Mouse (Mus musculus): Measurements from ENCODE around the gene Hint1.
"Not testable (repeated sequence)": the region's sequence is repeated elsewhere in the genome, so short reads cannot be mapped to it uniquely, and the experiment has no call there.

The Hint1 gene

DNA sequence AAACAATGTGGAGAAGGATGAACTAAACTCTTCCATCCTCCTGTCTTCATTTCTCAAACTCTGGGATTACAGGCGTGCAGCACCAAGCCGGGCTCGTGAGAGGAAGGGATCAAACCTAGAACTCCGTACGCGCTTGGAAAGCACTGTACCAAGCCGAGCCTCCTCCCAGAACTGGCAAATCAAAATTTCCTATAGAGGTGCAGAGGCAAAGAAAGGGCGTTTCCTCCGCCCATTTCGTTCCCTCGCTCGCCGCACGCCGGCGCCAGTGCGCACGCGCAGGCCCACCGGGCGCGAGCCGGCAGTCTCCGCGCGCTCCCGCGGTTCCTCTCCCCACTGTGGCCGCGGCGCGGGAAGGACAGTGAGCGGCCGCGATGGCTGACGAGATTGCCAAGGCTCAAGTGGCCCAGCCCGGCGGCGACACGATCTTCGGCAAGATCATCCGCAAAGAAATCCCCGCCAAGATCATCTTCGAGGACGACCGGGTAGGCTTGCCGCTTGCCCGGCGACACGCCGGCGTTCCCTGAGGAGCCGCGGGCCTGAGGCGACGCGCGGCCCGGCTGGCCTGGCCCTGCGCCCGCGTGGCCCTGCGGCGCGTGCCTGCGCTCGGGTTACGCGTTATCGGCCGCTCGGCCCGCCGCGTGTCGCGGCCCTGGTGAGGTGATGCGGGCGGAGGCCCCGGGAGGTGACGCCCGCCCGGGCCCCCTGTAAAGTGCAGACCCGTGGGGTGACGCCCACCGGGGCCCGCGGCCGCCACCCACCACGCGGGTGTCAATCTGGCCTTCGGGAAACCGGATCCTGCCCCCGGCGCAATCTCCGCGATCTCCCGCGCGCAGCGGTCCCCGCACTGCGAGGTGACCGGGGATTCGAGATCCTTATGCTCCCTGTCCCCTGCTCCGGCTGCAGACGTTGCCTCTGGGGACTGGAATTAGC lies at the start of gene Hint1:
TSS of gene Hint1 (plus strand) at position 265 of the 930 bp plus-strand sequence.
- DNase-seq (ENCODE audit: low spot score in 2 of 2), result peak; percentile 92

DNA sequence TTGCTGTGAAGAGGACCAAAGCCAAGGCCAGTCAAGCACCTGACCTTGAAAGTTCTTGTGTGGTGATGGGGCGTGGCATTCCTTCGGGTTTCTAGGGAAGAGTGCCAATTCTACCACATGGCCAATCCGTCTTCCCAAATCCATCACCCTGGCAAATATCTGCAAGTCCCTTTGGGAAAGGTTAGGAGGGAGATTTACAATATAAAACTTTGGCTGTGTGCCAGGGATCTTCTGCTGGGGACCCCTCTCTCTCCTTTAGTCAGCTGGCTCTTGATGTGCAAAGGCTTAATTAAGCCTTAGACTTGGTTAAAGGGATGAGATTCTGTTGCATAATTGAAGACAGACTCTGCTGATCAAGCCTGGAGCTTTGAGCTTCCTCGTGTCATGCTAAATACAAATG lies 48.7 kb upstream of the Hint1 start:
- no peak for DNase-seq (ENCODE audit: low spot score in 2 of 2)

DNA sequence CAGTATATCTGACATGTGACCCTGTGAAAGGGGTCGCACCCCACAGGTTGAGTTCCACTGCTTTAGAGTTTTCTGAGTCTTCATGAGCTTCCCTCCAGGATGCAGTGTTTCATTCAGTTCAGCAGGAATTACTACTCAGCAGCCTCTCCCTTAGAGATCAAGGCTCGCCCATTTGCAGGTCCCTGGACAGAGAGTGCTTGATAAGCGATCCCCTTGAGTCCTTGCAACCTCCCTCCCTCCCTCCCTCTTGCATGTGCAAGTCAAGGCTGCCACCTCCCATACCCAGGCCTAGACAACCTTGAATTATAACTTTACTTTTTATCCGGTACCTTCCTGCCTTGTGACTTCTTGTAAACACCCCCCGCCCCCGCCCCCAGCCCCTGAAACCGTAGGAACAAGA lies 46.7 kb upstream of the Hint1 start:
- DNase-seq (ENCODE audit: low spot score in 2 of 2), result no peak

DNA sequence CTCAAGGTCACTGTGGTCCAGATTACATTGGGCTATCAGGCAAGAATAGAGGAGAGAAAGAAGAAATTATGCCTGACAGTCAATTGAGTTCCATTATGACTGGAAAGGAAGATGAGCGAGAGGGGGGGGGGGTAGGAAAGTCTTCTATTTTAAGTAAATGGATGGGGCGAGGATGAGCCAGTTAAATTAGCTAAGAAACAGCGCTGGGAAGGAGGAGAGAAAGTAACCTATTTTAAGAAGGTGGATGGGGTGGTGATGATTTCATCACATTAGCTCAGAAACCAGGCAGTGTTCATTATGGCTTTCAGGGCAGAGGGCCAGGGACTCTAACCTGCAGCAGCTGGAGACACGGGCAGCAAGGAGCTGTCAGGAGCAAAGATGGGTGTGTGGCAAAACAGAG lies 42.7 kb upstream of the Hint1 start:
- DNase-seq (ENCODE audit: low spot score in 2 of 2), result no peak

DNA sequence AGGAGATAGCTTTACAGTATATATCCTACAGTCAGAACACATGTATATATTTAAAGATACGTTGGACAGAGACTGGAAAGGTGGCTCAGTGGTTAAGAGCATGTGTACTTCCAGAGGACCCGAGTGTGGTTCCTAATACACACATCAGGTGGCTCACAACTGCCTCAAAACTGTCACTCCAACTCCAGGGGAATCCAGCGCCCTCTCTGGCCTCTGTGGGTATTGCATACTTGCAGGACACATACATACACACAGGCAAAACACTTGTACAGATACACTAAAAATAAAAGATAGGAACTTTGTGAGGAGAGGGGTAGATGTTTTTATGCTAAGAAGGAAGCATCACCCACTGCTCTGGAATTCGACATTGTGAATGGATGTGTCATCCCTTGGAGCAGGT lies 40.4 kb upstream of the Hint1 start:
- DNase-seq (ENCODE audit: low spot score in 2 of 2), result no peak

DNA sequence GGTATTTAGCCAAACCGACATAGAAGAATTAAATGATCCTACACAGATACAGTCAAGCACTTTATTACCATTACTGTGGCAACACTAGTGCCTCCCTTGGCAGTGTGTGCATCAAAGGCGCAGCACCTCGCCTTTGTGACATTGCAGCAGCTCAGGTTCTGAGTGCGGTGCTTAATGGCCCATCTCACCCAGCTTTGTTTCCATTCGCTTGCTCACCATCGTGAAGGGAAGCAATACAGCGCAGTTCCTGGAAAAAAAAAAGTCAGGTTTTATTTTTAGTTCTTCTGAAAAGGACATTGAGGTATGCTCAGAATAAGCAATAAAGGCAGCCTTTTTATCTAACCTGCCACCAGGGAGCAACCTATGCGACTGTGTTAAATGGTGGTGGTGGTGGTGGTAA lies 39.4 kb upstream of the Hint1 start:
- DNase-seq (ENCODE audit: low spot score in 2 of 2), result no peak

DNA sequence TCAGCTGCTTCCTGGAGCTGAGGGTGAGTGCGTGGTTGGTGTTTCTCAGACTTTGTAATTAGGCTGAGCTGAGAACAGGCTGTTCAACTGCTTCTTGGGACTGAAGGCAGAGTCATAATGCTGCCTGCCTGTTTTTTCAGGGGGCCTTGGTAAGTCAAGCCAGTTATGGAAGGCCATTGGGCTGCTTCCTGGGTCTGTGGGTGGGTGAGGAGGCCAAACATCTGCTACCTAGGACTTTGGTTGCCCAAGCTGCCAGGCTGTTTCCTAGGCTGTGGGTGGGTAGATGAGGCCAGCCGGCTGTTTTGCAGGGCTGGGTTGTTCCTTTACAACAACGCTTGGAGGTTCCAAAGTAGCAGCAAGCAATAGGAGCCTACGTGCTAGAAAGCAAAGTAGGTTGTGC lies 32.4 kb upstream of the Hint1 start:
- DNase-seq (ENCODE audit: low spot score in 2 of 2), result no peak

DNA sequence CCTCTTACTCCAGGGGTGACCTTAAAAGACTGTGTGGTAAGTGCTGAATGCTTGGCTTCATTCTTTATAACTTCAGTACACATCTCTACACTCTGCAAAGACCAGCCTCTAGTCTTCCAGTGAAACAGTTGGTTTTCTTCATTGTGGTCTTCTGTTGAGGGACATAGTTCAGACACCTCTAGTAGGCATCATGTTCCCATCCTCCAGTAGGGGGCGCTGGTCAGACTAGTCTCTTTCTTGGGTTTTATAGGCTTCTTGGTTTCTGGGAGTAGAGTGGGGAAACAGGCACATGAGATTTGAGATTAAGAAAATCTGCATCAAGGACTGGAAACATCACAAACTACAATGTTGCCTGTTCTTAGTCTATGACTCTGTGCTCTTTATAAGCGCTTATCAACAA lies 31.6 kb upstream of the Hint1 start:
- DNase-seq (ENCODE audit: low spot score in 2 of 2), result no peak

DNA sequence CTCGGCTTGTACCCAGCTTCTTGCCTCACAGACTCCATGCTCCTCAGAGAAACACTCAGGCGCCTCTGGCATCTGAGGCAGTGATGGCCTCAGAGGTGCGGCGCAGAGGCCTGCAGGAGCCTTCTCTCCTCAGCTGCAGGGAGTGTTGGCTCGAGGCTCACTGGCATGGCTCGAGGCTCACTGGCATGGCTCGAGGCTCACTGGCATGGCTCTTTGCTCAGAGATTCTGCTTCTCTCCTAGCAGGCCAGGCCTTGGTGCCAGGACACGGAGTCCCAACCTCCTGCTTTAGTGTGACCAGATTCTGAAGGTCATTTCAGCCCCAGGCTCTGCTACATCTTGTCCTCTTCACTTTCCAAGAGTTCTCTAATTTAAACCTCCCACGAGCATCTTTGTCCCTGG lies 30.1 kb upstream of the Hint1 start:
- DNase-seq (ENCODE audit: low spot score in 2 of 2), result peak in 1 of 2 experiments; percentile 81

DNA sequence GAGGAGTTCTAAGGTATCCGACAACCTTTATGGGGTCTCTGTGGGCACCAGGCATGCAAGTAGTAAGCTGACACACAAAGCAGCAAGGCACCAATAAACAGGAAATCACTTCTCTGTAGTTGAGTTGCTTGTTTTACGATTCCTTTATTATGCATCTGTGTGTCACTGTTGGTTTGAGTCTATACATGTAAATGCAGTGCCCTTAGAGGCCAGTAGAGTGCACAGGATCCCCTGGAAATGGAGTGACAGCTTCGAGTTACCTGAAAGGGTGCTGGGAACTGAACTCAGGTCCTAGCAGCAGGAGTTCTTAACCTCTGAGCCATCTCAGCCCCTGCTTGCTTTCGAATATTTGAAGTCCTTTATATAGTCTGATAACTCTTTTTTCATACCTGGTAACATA lies 26.5 kb upstream of the Hint1 start:
- no peak for DNase-seq (ENCODE audit: low spot score in 2 of 2)

DNA sequence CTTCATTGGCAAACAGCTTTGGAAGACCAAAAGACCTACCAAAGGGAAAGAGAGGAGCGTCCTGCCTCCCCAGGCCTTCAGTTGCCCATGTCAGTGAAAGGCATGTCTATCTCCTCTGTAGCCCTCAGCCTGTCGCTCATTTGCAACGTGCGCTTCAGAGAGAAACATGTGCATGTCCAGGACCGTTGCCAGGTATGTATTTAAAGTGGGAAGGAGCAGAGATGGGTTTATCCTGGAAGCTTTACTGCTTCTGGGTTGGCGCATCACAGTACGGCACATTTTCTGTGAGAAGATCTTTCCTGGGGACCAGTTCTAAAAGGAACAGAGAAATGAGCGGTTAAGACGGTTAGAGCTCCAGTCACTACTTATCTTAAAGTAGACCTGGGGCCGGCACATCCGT lies 25.3 kb upstream of the Hint1 start:
- DNase-seq (ENCODE audit: low spot score in 2 of 2), result no peak

DNA sequence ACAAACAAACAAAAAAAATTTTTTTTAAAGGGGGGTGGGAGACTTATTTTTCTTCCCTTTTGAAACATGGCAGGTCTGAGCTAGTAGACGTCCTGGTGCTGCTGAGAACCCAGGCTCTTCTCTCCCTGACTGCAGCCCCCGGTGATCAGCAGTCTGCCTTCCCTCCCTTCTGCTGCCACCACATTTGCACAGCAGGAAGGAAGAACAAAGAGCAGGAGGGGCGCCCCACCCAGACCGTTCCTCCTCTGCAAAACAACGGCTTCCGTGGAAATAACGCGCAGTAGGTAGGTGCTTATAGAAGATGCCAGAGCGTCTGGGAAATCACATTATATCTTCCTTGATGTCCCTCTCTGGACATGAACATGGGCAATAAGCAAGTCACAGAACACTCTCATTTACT lies 21.8 kb upstream of the Hint1 start:
- DNase-seq (ENCODE audit: low spot score in 2 of 2), result no peak

DNA sequence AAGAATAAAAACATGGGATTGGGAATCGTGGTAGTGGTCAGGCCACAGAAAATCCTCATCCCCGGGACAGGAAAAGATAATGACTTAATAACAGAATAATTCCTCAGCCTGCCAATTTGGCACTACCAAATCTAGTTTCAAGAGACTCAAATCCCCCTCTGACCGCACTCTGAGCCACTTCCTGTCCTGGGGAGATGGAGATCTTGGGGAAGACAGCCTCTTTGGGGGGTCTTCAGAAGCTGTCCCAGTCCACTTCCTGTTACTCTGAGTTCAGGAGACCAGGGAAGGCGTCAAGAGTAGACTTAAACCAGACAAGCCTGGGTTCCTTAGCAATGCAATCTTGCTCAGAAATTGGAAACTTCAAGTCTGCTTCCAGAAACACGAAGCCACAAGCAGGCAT lies 21.2 kb upstream of the Hint1 start:
- DNase-seq (ENCODE audit: low spot score in 2 of 2), result no peak

DNA sequence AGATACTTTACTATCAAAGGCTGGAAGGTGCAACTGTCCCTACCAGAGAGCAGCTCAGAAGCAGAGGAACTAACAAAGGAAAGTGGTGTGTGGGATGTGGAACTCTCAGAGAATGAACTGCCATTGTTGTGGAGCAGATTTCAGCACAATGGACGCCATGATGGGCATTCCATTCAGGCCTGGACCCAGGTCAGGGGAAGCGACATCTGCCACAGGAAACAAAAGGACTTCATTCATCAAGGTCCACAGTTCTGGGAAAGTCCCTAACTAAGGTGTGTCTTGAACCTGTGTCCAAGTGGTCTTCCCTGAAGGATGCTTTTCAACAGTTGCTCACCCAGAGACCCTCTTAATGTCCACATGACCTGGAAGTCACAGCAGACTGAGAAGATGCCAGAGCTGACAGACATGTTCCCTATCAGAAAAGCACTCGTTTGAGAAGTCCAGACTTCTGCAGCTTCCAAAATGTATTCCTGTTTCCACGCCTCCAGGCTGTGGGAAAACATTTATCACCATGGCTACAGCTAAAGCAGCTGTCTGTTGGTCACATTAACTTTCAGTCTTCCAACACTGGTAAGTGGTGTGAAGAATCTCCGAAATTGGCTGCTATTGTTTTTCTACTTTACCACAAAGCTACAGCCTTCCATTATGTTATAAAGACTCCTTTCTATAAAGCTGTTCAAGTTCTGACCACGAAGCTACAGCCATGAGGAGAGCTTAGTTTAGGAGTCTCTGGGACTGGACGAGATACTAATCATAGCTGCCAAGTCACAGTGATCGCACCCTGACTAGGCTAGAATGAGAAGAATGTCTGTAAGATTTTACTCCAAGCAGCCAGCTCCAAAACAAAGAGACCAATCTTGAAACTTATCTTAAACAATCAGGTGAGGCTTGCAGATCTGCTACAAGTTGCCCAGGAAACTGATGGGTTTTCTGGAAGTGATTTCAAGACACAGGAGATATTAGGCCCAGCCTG lies 20.4 kb upstream of the Hint1 start:
- no peak for DNase-seq (ENCODE audit: low spot score in 2 of 2)

DNA sequence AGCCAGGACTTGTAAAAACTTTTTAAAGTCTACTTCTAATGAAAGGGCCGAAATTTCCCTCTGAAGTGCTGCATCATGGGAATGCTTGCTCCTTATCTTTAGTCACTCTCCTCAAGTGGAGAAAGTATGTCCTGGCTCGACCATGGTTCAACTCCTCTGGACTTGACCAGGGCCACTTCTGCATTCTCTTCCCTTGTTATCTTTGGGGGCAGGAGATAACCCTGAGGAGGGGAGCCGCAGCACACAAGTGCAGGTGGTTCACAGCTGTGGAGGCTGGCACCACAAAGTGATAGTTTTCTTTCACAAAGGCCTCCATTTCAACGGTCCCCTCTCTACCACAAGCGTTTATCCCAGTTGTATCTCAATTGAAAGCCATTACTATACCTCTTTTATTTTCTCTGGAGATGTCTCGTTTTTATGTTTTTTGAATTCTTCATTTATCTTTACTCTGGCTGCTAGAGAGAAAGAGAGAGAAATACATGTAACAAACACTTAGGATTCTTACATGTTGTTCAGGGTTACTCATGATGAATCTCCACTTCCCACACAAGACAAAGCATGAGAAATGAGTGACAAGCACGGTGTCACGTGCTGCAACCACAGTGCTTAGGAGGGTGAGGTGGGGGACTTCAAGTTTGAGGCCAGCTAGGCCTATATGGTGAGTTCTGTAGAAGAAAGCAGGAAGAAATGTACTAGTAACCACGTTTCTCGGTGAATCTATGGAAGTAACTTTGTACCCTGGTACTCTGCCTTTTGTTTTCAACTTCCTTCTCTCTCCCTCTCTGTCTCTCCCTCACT lies 16.0 kb upstream of the Hint1 start:
- no peak for DNase-seq (ENCODE audit: low spot score in 2 of 2)

DNA sequence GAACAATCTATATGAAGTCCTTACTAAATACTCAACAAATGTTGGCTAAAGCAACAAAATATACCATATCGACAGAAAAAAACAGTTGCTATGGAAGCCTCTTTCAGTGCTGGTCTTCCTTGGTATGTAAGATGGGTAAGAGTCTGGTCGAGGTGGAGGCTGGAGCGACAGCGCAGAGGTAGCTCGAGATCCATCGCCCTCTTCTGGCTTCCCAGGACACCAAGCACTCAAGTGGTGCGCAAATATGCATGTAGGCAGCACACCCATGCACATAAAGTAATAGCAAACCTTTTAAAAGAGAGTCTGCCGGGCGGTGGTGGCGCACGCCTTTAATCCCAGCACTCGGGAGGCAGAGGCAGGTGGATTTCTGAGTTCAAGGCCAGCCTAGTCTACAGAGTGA lies 14.5 kb upstream of the Hint1 start:
- DNase-seq (ENCODE audit: low spot score in 2 of 2), result no peak

DNA sequence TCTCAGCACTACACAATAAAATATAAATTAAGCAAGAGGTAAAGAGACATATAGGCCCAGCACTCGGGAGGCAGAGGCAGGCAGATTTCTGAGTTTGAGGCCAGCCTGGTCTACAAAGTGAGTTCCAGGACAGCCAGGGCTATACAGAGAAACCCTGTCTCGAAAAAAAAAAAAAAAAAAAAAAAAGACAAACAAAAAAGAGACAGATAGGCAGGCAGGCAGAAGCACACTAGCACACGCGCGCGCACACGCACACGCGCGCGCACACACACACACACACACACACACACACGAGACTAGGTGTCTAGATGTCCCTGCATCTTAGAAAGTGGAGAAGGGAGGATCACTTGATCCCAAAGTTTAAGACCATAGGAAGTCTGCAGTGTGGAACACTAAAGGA lies 7.3 kb upstream of the Hint1 start:
- not testable (repeated sequence) for DNase-seq (ENCODE audit: low spot score in 2 of 2)

DNA sequence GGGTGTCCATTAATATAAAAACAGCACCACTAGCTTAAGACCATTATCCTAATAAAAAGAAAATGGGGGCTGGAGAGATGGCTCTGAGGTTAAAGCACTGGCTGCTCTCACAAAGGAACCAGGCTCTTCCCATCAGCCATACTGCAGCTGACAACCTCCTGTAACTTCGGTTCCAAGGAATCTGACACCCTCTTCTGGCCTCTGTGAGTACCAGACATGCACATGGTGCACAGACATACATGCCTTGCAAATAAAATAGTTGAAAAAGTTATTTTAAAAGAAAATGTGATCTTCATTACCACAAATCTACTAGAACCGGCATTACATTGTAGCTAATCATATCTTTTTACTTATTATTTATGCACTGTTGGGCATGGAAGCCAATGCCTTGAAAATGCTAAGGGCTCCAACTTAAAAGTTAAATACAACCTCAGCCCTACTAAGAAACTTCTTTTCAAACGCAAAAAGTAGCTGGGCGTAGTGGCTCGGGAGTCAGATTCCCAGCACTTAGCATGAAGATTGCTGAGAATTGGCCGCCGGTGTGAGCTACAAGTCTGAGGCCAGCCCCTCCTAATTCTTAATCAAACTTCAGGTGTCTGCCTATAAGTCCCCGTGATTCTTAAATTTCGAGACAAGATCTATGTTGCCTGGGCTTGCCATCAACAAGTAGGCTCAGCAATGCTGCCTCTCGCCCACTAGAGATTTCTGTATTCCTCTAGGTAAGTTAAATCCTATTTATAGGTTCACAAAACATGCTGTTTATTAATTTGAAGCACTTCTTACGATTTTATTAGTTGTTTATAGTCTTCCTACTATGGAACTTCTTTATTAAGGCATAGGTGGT lies 6.6 kb upstream of the Hint1 start:
- DNase-seq (ENCODE audit: low spot score in 2 of 2), result no peak

DNA sequence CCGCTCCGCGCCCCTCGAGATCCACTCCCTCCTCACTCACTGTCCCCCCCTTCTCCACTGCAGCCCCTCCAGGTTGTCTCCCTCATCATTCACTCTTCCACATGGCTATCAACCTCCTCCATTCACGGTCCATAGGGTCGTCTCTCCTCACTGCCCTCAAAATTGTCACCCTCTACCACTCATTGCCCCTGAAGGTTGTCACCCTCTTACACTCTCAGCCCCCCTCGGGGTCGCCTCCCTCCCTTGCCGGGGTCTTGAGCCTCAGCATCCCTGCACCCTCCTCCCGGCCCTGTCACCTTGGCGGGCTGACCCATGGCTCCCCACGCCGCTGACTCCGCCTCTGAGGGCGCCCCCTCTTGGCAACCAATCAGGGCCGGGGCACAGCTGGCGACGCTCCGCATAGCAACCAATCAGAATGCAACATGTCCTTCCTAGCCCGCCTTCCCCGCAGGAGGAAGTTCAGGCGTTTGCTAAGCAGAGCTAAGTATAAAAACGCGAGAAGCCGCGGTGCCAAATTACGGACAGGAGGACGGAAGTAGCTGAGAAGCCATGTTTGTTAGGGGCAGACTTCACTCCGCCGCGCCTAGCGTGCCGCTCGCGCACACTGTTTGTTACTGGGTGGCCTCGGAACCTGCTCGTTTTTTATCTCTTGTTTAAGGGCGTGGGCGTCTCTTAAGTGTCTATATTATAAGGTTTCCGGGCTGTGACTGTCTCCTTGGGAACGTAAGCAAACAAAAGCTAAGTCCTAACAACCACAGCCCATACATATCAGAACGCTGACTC lies 5.7 kb upstream of the Hint1 start, which contains the start of gene Lyrm7:
TSS of gene Lyrm7 (minus strand) at position 661 of the 783 bp plus-strand sequence.
- DNase-seq (ENCODE audit: low spot score in 2 of 2), result peak; percentile 95 to 96
